Comparison of ENCODE assay signal across 18 mouse cellular contexts in genomic region chr1:67065347-67066270, GRCm38 (mm10).
"Had no signal": no experiment of that assay in that cellular context is flagged by ENCODE, and none has a peak within 500 bp of the region (broad histone marks: within the 10 kb centered on the region; RNA-seq: fewer than 3 reads in every experiment).

No protein-coding gene starts in this region.

- ATAC-seq: liver, postnatal 0 days; lung, postnatal 0 days had no signal

- H3K9ac ChIP-seq: liver, embryonic 14.5 days; liver, postnatal 0 days; lung, embryonic 14.5 days had no signal

- H3K4me2 ChIP-seq: liver, embryonic 11.5 days; lung, embryonic 14.5 days; midbrain, embryonic 11.5 days had no signal

- DNase-seq: kidney, adult 18-20 months; kidney, adult 9 months; kidney, postnatal 14 days; kidney, postnatal 4 days; layer of hippocampus, adult 9-11 months; liver, postnatal 0 days; lung, embryonic 14.5 days; midbrain, embryonic 14.5 days; right cerebral cortex, postnatal 25 days; thymus, adult 2 months; thymus, postnatal 14 days; thymus, postnatal 4 days had no signal

- H3K27ac ChIP-seq: layer of hippocampus, adult 2 months; liver, embryonic 14.5 days had no signal

- H3K4me3 ChIP-seq: layer of hippocampus, adult 2 months; megakaryocyte, embryonic 14.5 days had no signal

- H3K27me3 ChIP-seq: megakaryocyte, embryonic 14.5 days had no signal
